In genomic region chr9:75441691-75442131, GRCm38 (mm10) we compare ENCODE assay signal across 8 mouse cellular contexts. TPM values are rescaled to one million over a fixed set of nuclear protein-coding genes. Genes with fewer than 3 reads are reported as not detected.
A peak's percentile ranks its signal among the peaks of the same experiment; 100 is the strongest.
DNase-seq lines count a peak whose midpoint lies in the region; ATAC-seq and TF ChIP-seq lines count a peak whose summit lies in the region.

No protein-coding gene starts in this region.

- no peaks in the 10 kb centered on the region for H3K27me3 ChIP-seq in heart, embryonic 13.5 days (replicated peaks)
- no peaks in the 10 kb centered on the region for H3K27me3 ChIP-seq in ES-Bruce4 (ENCODE audit: control insufficient read depth, insufficient read depth, low read length, poor library complexity, severe bottlenecking)
- H3K27me3 ChIP-seq in limb, embryonic 10.5 days (ENCODE audit: low read depth, poor library complexity, severe bottlenecking) = no peaks in the 10 kb centered on the region
- no peaks in the 10 kb centered on the region for H3K27me3 ChIP-seq in neural tube, embryonic 13.5 days

- no peaks in the 10 kb centered on the region for H3K9me3 ChIP-seq in heart, embryonic 13.5 days
- no peaks in the 10 kb centered on the region for H3K9me3 ChIP-seq in ES-Bruce4 (replicated peaks; ENCODE audit: control insufficient read depth, insufficient read depth, low read length, poor library complexity, severe bottlenecking)
- no peaks in the 10 kb centered on the region for H3K9me3 ChIP-seq in limb, embryonic 10.5 days (replicated peaks)
- no peaks in the 10 kb centered on the region for H3K9me3 ChIP-seq in neural tube, embryonic 13.5 days

- no peak for TF ChIP-seq CTCF in ES-Bruce4 (IDR thresholded peaks at IDR 0.05; ENCODE audit: low read depth, low read length)
- TF ChIP-seq CTCF in embryonic fibroblast, embryonic 13.5 days (IDR thresholded peaks at IDR 0.05; ENCODE audit: borderline replicate concordance, insufficient read depth, low read length) = no peak

- DNase-seq in heart, adult 18-20 months = no peak
- no peak for DNase-seq in limb, embryonic 10.5 days (ENCODE audit: low spot score)
- DNase-seq in left cerebral cortex, postnatal 14 days (ENCODE audit: low spot score in 2 of 2) = no peak
- DNase-seq in adrenal gland, postnatal 4 days (ENCODE audit: low spot score in 2 of 2) = no peak

- H3K4me3 ChIP-seq in heart, embryonic 13.5 days = peak overlapping the region; percentile 67
- H3K4me3 ChIP-seq in ES-Bruce4 (ENCODE audit: low read depth, low read length) = peak overlapping the region; percentile 79
- H3K4me3 ChIP-seq in embryonic fibroblast, embryonic 13.5 days (ENCODE audit: insufficient read depth, low read length) = peak overlapping the region; percentile 85
- H3K4me3 ChIP-seq in limb, embryonic 10.5 days = peak overlapping the region; percentile 90
- H3K4me3 ChIP-seq in neural tube, embryonic 13.5 days = peak overlapping the region; percentile 76

- WGBS in heart, embryonic 13.5 days = under 1% methylated on average over 31 of the region's 31 CpGs
- WGBS in limb, embryonic 10.5 days = under 1% methylated on average over 31 of the region's 31 CpGs
- WGBS in neural tube, embryonic 13.5 days = under 1% methylated on average over 31 of the region's 31 CpGs

- intact Hi-C loops in left cerebral cortex, postnatal 14 days (cut with DNase I) = loop anchor here (1.0 to 2.0 kb wide), 2 partner anchors 32 to 159 kb away; no protein-coding TSS in a partner anchor

- H3K27ac ChIP-seq in heart, embryonic 13.5 days (replicated peaks) = peak overlapping the region; percentile 86
- H3K27ac ChIP-seq in ES-Bruce4 (ENCODE audit: insufficient read depth, low read length) = no peak overlapping the region; the same call in 1 of the 2 replicates
- H3K27ac ChIP-seq in embryonic fibroblast, embryonic 13.5 days (ENCODE audit: insufficient read depth, low read length) = no peak overlapping the region
- peak overlapping the region; percentile 96 for H3K27ac ChIP-seq in limb, embryonic 10.5 days
- H3K27ac ChIP-seq in neural tube, embryonic 13.5 days (replicated peaks) = peak overlapping the region; percentile 90

- H3K4me1 ChIP-seq in heart, embryonic 13.5 days = peaks cover 11% of the 10 kb centered on the region
- H3K4me1 ChIP-seq in ES-Bruce4 (ENCODE audit: control insufficient read depth, insufficient read depth, low read length) = peaks cover 1% of the 10 kb centered on the region
- H3K4me1 ChIP-seq in embryonic fibroblast, embryonic 13.5 days (ENCODE audit: control insufficient read depth, insufficient read depth, low read length) = peaks cover 2% of the 10 kb centered on the region; the same call in 1 of the 2 replicates
- H3K4me1 ChIP-seq in limb, embryonic 10.5 days = peaks cover 14% of the 10 kb centered on the region
- H3K4me1 ChIP-seq in neural tube, embryonic 13.5 days (replicated peaks) = peaks cover 14% of the 10 kb centered on the region

- TF ChIP-seq POLR2A in ES-Bruce4 (IDR thresholded peaks at IDR 0.05; ENCODE audit: insufficient read depth, low read length) = no peak
- peak; percentile 33; the same call in 1 of the 2 replicates for TF ChIP-seq POLR2A in embryonic fibroblast, embryonic 13.5 days (IDR thresholded peaks at IDR 0.05; ENCODE audit: low read depth, low read length)

- TF ChIP-seq EP300 in ES-Bruce4 (IDR thresholded peaks at IDR 0.05; ENCODE audit: insufficient read depth, low read depth, low read length) = no peak

- peak; percentile 75 for ATAC-seq in heart, embryonic 13.5 days (ENCODE audit: extremely low read depth, insufficient number of reproducible peaks, low FRiP score, low TSS enrichment)
- peak; percentile 88 for ATAC-seq in neural tube, embryonic 13.5 days (ENCODE audit: low read depth)

- H3K4me2 ChIP-seq in heart, embryonic 13.5 days = peak overlapping the region; percentile 95
- peak overlapping the region; percentile 93 for H3K4me2 ChIP-seq in neural tube, embryonic 13.5 days

- H3K36me3 ChIP-seq in heart, embryonic 13.5 days = peaks cover 19% of the 10 kb centered on the region
- peaks cover 12% of the 10 kb centered on the region for H3K36me3 ChIP-seq in ES-Bruce4 (ENCODE audit: control insufficient read depth, insufficient read depth, low read length, poor library complexity, severe bottlenecking)
- peaks cover 24% of the 10 kb centered on the region for H3K36me3 ChIP-seq in limb, embryonic 10.5 days
- peaks cover 20% of the 10 kb centered on the region for H3K36me3 ChIP-seq in neural tube, embryonic 13.5 days

- H3K9ac ChIP-seq in heart, embryonic 13.5 days = peak overlapping the region; percentile 93
- H3K9ac ChIP-seq in ES-Bruce4 (ENCODE audit: low read depth, poor library complexity, severe bottlenecking) = peak overlapping the region; percentile 81
- peak overlapping the region; percentile 87 for H3K9ac ChIP-seq in neural tube, embryonic 13.5 days

RNA-seq across cellular contexts. Expression of gene Leo1, which starts 0.4 kb away (rescaled TPM):
- polyA plus RNA-seq in heart, embryonic 13.5 days (2015; fragmentation: Nextera tagmentation; extraction: Ambion mirVana) = 27.9 and 30.0 TPM in 2 replicates
- total RNA-seq in heart, adult 18-20 months (2021) = 10 to 100 TPM; 16.7 to 20.4 TPM
- polyA plus RNA-seq in ES-Bruce4 (2011; ENCODE audit: insufficient read depth, insufficient read length, low read depth, missing spikeins) = 56.3 and 57.7 TPM in 2 replicates
- 29.6 and 30.6 TPM in 2 replicates for polyA plus RNA-seq in embryonic fibroblast, embryonic 13.5 days (2011; ENCODE audit: insufficient read length, low read depth, missing spikeins)
- polyA plus RNA-seq in limb, embryonic 10.5 days (2016; fragmentation: Nextera tagmentation; extraction: Ambion mirVana) = 49.4 and 58.3 TPM in 2 replicates
- polyA plus RNA-seq in neural tube, embryonic 13.5 days (2015; fragmentation: Nextera tagmentation; extraction: Ambion mirVana) = 41.4 and 44.5 TPM in 2 replicates
- total RNA-seq in left cerebral cortex, postnatal 14 days (2021) = 10 to 100 TPM; 27.9 to 29.4 TPM
- 10 to 100 TPM; 36.0 to 37.0 TPM for total RNA-seq in adrenal gland, postnatal 4 days (2021)

RNA-seq across cellular contexts. Expression of gene Mapk6, which starts 31.9 kb away (rescaled TPM):
- 47.2 and 49.8 TPM in 2 replicates for polyA plus RNA-seq in heart, embryonic 13.5 days (2015; fragmentation: Nextera tagmentation; extraction: Ambion mirVana)
- 10 to 100 TPM; 26.0 to 26.2 TPM for total RNA-seq in heart, adult 18-20 months (2021)
- polyA plus RNA-seq in ES-Bruce4 (2011; ENCODE audit: insufficient read depth, insufficient read length, low read depth, missing spikeins) = 130 and 147 TPM in 2 replicates
- polyA plus RNA-seq in embryonic fibroblast, embryonic 13.5 days (2011; ENCODE audit: insufficient read length, low read depth, missing spikeins) = 107 and 120 TPM in 2 replicates
- polyA plus RNA-seq in limb, embryonic 10.5 days (2016; fragmentation: Nextera tagmentation; extraction: Ambion mirVana) = 141 and 146 TPM in 2 replicates
- 168 and 170 TPM in 2 replicates for polyA plus RNA-seq in neural tube, embryonic 13.5 days (2015; fragmentation: Nextera tagmentation; extraction: Ambion mirVana)
- total RNA-seq in left cerebral cortex, postnatal 14 days (2021) = 10 to 100 TPM; 74.9 to 87.9 TPM
- 10 to 100 TPM; 45.4 to 46.7 TPM for total RNA-seq in adrenal gland, postnatal 4 days (2021)

Comparison
In these comparisons a context has a peak if more than half of its experiments do, and no peak if none do; other contexts are left out.
1. H3K27ac ChIP-seq: peak in heart, embryonic 13.5 days (single experiment), limb, embryonic 10.5 days (single experiment) and neural tube, embryonic 13.5 days (single experiment); none in ES-Bruce4 (single experiment) and embryonic fibroblast, embryonic 13.5 days (single experiment).
2. Peak in every context shown above with its lines, with median percentiles within 50 percentile points of each other: H3K4me3 ChIP-seq and H3K9ac ChIP-seq.